Mouse (Mus musculus) embryonic facial prominence, embryonic 14.5 days (tissue): ENCODE data around the gene St6galnac4. TPM values are rescaled to one million over a fixed set of nuclear protein-coding genes. Genes with fewer than 3 reads are reported as not detected.

Experiments
- ATAC-seq: fragments of 200-750 bp; cut with Nextera tagmentation; 2 replicates; pipeline ENCODE4 v1.8.0; 2017; ENCODE audit warnings: low read depth, moderate number of reproducible peaks, moderate TSS enrichment
- DNase-seq: peaks from one replicate; pipeline ENCODE4 v3.0.0-alpha.2; 2015; ENCODE audit warnings: low spot score
- H3K27ac ChIP-seq: fragments of 300-500 bp; sonication (generic); replicated peaks from 2 replicates; pipeline ENCODE4 v1.5.1; 2014; ENCODE audit warnings: low read depth, mild to moderate bottlenecking, low read length, moderate library complexity
- H3K27me3 ChIP-seq: fragments of 300-500 bp; sonication (generic); replicated peaks from 2 replicates; pipeline ENCODE4 v1.6.1; 2014; ENCODE audit warnings: low read length; ENCODE audit not compliant: control insufficient read depth, insufficient read depth
- H3K36me3 ChIP-seq: fragments of 300-500 bp; sonication (generic); 2 replicates; pipeline ENCODE4 v1.6.1; 2014; ENCODE audit warnings: low read length, mixed read lengths; ENCODE audit not compliant: control insufficient read depth, insufficient read depth
- H3K4me1 ChIP-seq: fragments of 300-500 bp; sonication (generic); 2 replicates; pipeline ENCODE4 v1.6.1; 2014; ENCODE audit warnings: antibody characterized with exemption, low read length; ENCODE audit not compliant: control insufficient read depth, insufficient read depth
- H3K4me2 ChIP-seq: fragments of 300-500 bp; sonication (generic); 2 replicates; pipeline ENCODE4 v1.6.1; 2014; ENCODE audit warnings: low read depth, mild to moderate bottlenecking, low read length, moderate library complexity, mixed read lengths
- H3K4me3 ChIP-seq: fragments of 300-500 bp; sonication (generic); 2 replicates; pipeline ENCODE4 v1.5.1; 2014; ENCODE audit warnings: low read depth, mild to moderate bottlenecking, low read length
- H3K9ac ChIP-seq: fragments of 300-500 bp; sonication (generic); 2 replicates; pipeline ENCODE4 v1.6.1; 2014; ENCODE audit warnings: low read depth, mild to moderate bottlenecking, low read length, moderate library complexity, mixed read lengths
- H3K9me3 ChIP-seq: fragments of 300-500 bp; sonication (generic); 2 replicates; pipeline ENCODE4 v1.6.1; 2016; ENCODE audit warnings: low read length; ENCODE audit not compliant: control insufficient read depth
- WGBS: fragments of 180-500 bp; shearing (Covaris S2); extraction: QIAGEN DNeasy Blood & Tissue Kit; methylation state at CpG from one replicate; pipeline ENCODE4 v1.1.7; 2014; 5-methylcytosine and 5-hydroxymethylcytosine counted together
- polyA plus RNA-seq: library from polyadenylated mRNA; unstranded; fragments of >200 nt; fragmentation: Nextera tagmentation; extraction: Ambion mirVana; gene quantifications from 2 replicates; pipeline ENCODE4 v1.2.1, GENCODE M21; 2014

St6galnac4 gene
- polyA plus RNA-seq, 1 experiment from 2014 or later: 41.0 TPM

- no peak for ATAC-seq
- 2% methylated on average over 23 of the region's 26 CpGs for WGBS
- DNase-seq: peak; percentile 42
- peak overlapping the region; percentile 58 for H3K9ac ChIP-seq
- H3K9me3 ChIP-seq: no peaks in the 10 kb centered on the region
- peak overlapping the region; percentile 86 for H3K4me2 ChIP-seq
- no peak overlapping the region for H3K27ac ChIP-seq
- peaks cover 7% of the 10 kb centered on the region for H3K4me1 ChIP-seq
- H3K36me3 ChIP-seq: peaks cover 8% of the 10 kb centered on the region; the same call in 1 of the 2 replicates
- H3K27me3 ChIP-seq: peaks cover 11% of the 10 kb centered on the region; the same call in 1 of the 2 replicates
- peak overlapping the region; percentile 40 for H3K4me3 ChIP-seq
These were observed 11.9 kb upstream of the St6galnac4 start for GRCm38 (mm10) chr2:32574901-32575585.

- peak; percentile 58 for ATAC-seq
- Histone ChIP-seq H3K4me1 (peaks cover 7% of the 10 kb centered on the region), H3K27me3 (peaks cover 11% of the 10 kb centered on the region; the same call in 1 of the 2 replicates), H3K36me3 (peaks cover 8% of the 10 kb centered on the region; the same call in 1 of the 2 replicates), H3K27ac (no peak within 1 kb of the TSS), H3K4me3 (peak within 1 kb of the TSS; percentile 40), H3K9me3 (no peaks in the 10 kb centered on the region), H3K9ac (peak within 1 kb of the TSS; percentile 58), H3K4me2 (peak within 1 kb of the TSS; percentile 86)
- DNase-seq: peak; percentile 78
- WGBS: 6% methylated on average over 28 of the region's 28 CpGs
These were observed 11.2 kb upstream of the St6galnac4 start, which contains the start of gene 9430097D07Rik for GRCm38 (mm10) chr2:32575586-32576160. TSS of gene 9430097D07Rik (minus strand) at chr2:32575684.

GRCm38 (mm10) chr2:32576532-32576931 is 10.4 kb upstream of the St6galnac4 start:
- H3K36me3 ChIP-seq: peaks cover 8% of the 10 kb centered on the region; the same call in 1 of the 2 replicates
- H3K4me3 ChIP-seq: no peak overlapping the region
- H3K27me3 ChIP-seq: peaks cover 11% of the 10 kb centered on the region; the same call in 1 of the 2 replicates
- no peak overlapping the region for H3K4me2 ChIP-seq
- H3K27ac ChIP-seq: no peak overlapping the region
- H3K9ac ChIP-seq: no peak overlapping the region
- DNase-seq (no peak), ATAC-seq (no peak)
- 89% methylated on average over 9 of the region's 9 CpGs for WGBS
- no peaks in the 10 kb centered on the region for H3K9me3 ChIP-seq
- H3K4me1 ChIP-seq: peaks cover 4% of the 10 kb centered on the region

DNA sequence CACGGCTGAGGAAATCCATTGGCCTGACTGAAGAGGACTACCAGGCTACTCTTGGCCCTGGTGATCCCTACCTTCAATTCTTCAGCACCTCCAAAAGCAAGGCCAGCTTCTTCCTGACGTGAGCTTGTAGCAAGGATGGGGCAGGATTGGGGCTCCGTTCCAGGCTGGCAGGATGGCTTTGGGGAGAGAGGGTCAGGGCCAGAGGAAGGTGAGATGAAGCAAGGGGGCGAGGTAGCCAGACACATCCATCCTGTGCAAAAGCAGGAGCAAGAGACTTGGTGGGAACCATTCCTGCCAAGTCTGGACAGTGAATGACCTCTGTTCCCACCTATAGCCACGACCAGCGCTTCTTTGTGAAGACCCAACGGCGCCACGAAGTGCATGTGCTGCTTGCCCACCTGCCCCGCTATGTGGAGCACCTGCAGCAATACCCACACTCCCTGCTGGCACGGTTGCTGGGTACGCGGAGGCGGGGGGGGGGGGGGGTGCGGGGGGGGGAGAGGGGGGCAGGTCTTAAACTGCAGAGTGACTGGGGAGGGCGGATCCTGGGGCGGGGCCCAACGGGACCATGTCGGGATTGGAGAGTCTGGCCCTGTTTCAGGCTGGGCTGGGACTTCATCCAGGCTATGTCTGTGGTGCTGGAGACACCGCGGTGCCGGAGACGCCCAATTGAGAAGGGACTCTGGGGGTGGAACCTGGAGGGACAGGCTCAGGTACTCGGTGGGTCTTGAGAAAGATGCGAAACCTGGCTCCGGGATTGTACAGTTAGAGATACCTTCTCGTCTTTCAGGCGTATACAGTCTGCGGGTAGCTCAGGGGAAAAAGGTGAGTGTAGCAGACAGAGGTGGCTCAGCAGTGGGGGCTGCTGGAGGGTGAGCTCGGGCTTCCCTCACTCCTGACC is 8.5 kb upstream of the St6galnac4 start:
- peaks cover 11% of the 10 kb centered on the region; the same call in 1 of the 2 replicates for H3K27me3 ChIP-seq
- WGBS: 47% methylated on average over 25 of the region's 30 CpGs
- ATAC-seq: no peak

GRCm38 (mm10) chr2:32581450-32582095 is 5.3 kb upstream of the St6galnac4 start:
- Histone ChIP-seq H3K9ac (no peak overlapping the region), H3K9me3 (no peaks in the 10 kb centered on the region), H3K27me3 (peaks cover 11% of the 10 kb centered on the region; the same call in 1 of the 2 replicates), H3K4me3 (peak overlapping the region; percentile 13), H3K4me1 (no peaks in the 10 kb centered on the region), H3K27ac (no peak overlapping the region), H3K4me2 (peak overlapping the region; percentile 34), H3K36me3 (no peaks in the 10 kb centered on the region)
- WGBS: 38% methylated on average over 19 of the region's 19 CpGs
- ATAC-seq (peak; percentile 65), DNase-seq (peak; percentile 55)

More for the DNA sequence above, 8.5 kb upstream of the St6galnac4 start:
- Histone ChIP-seq H3K9ac (no peak overlapping the region), H3K4me1 (no peaks in the 10 kb centered on the region), H3K9me3 (no peaks in the 10 kb centered on the region), H3K4me3 (no peak overlapping the region), H3K27ac (no peak overlapping the region), H3K4me2 (no peak overlapping the region), H3K36me3 (no peaks in the 10 kb centered on the region)
- DNase-seq: peak; percentile 34

GRCm38 (mm10) chr2:32582830-32583799 is 3.8 kb upstream of the St6galnac4 start:
- Histone ChIP-seq H3K27me3 (peaks cover 11% of the 10 kb centered on the region; the same call in 1 of the 2 replicates), H3K9me3 (no peaks in the 10 kb centered on the region), H3K36me3 (no peaks in the 10 kb centered on the region), H3K4me3 (peak overlapping the region; percentile 22), H3K4me2 (peak overlapping the region; percentile 55), H3K4me1 (0 out of 2 replicates have a peak, but pooled peaks cover 4% of the 10 kb centered on the region), H3K27ac (no peak overlapping the region), H3K9ac (peak overlapping the region; percentile 38; the same call in 1 of the 2 replicates)
- 14% methylated on average over 37 of the region's 37 CpGs for WGBS
- peak; percentile 85 for DNase-seq
- peak; percentile 77 for ATAC-seq

DNA sequence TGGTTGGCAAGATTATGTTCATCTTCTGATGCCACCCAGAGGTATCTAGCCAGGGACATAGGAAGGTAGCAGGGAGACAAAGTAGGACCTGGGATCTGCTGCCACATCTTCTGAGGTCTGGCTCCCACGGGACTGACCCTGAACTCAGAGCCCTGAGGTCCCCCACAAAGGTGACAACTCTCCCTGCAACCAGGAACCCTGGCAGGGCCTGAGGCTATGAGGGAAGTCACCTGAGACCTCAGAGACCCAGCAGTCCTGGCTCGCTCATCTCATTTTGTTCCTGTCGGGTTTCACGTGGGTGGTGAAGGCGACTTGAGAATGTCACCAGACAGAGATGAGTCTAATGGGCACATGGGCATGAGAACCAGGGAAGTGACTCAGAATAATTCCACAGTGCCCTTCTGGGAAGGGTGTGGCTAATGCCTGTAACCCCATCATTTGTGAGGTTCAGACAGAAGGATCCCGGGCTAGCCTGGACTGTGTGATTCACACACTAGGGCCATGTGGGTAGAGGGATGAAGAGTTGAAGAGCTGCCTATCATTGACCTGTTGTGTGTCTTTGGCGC is 1.7 kb upstream of the St6galnac4 start:
- no peaks in the 10 kb centered on the region for H3K9me3 ChIP-seq
- H3K4me2 ChIP-seq: no peak overlapping the region
- no peak overlapping the region for H3K9ac ChIP-seq
- no peak overlapping the region for H3K27ac ChIP-seq
- no peak for ATAC-seq
- no peaks in the 10 kb centered on the region for H3K27me3 ChIP-seq
- WGBS: 79% methylated on average over 7 of the region's 7 CpGs
- 0 out of 2 replicates have a peak, but pooled peaks cover 2% of the 10 kb centered on the region for H3K36me3 ChIP-seq
- H3K4me1 ChIP-seq: 0 out of 2 replicates have a peak, but pooled peaks cover 10% of the 10 kb centered on the region
- no peak for DNase-seq
- H3K4me3 ChIP-seq: no peak overlapping the region
